Mouse (Mus musculus): ENCODE measurements around the gene Tln2. TPM values are rescaled to one million over a fixed set of nuclear protein-coding genes. Genes with fewer than 3 reads are reported as not detected.

The Tln2 gene
- polyA plus RNA-seq, 1 experiment from 2014 or later, result 19.0 TPM

DNA sequence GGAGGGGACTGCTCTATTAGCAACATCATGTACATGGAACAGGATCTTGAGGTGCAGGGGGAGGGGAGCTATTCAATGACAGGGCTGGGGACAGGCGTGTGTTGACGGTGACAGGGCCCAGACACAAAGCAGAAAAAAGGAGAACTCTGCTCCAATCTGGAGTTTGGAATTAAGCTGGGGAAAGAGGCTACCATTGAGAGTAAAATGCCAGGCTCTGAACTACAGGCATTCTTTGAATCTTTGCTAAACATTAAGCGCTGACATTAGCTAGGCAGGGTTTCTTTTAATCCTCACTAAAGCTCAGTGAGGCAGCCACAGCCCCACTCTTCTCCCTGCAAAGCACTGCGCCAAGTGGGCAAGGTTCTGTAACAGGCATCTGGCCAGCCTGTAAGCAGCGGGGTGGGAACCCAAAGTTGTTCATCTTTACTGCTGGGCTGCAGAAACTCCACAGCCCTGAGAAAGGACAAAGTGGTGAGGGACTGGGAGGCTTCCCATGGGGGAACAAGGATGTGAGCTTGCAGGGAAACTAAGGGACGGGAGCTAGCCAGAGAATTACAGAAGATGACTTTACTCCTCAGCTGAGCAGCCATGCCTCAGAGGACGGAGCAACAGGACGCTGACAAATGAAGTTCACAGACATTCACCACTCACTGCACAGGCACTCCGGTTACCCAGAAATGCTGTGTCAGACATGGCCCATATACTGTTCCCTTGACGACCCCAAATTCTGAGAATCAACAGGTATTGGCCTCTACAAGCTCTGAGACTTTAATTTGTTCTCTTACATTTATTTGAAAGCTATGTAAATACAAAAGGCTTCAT is 124.0 kb downstream of the Tln2 start:
- Histone ChIP-seq H3K36me3 (no peaks in the 10 kb centered on the region), H3K27me3 (replicated peaks) (no peaks in the 10 kb centered on the region), H3K9ac (peak overlapping the region; percentile 18; the same call in 1 of the 2 replicates), H3K9me3 (no peaks in the 10 kb centered on the region), H3K4me1 (peaks cover 8% of the 10 kb centered on the region; the same call in 1 of the 2 replicates), H3K4me2 (replicated peaks) (no peak overlapping the region), H3K4me3 (no peak overlapping the region), H3K27ac (no peak overlapping the region)
- 56% methylated on average over 10 of the region's 10 CpGs for WGBS
- ATAC-seq (ENCODE audit: low FRiP score, low read depth), result no peak

DNA sequence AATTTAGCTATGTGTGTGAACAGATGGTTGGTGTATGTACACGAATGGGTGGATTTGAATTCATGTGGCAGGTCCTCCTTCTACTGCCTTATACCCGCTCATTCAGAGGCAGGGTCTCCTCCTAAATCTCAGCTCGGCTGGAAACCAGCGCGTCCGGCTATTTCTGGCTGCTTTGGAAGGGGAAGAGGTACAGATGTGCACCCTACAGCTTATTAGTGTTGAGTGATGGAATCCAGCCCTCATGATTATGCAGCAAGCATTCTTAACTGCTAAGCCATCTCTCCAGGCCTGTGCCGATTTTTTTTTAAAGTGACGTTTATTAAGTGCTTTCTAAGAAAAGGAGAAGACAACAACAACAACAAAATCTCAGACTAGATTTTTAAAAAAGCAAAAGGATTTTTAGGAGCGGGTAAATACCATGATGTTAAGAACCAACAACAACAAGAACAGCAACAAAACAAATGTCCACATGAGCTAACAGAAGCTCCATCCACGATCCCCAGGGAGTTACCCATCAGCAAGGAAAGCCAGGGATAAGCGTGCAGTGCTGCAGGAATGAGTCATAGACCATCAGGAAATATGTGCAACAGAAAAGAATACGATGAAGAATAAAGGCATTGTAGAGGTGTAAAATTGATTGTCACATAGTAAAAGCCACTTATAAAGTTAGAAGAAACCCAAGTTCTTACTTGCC is 130.2 kb downstream of the Tln2 start:
- ATAC-seq (ENCODE audit: low FRiP score, low read depth), result no peak
- Histone ChIP-seq H3K4me1 (0 out of 2 replicates have a peak, but pooled peaks cover 6% of the 10 kb centered on the region), H3K9ac (no peak overlapping the region), H3K27ac (no peak overlapping the region), H3K4me2 (replicated peaks) (no peak overlapping the region), H3K9me3 (no peaks in the 10 kb centered on the region), H3K36me3 (no peaks in the 10 kb centered on the region), H3K27me3 (replicated peaks) (no peaks in the 10 kb centered on the region), H3K4me3 (no peak overlapping the region)
- 78% methylated on average over 12 of the region's 12 CpGs for WGBS

DNA sequence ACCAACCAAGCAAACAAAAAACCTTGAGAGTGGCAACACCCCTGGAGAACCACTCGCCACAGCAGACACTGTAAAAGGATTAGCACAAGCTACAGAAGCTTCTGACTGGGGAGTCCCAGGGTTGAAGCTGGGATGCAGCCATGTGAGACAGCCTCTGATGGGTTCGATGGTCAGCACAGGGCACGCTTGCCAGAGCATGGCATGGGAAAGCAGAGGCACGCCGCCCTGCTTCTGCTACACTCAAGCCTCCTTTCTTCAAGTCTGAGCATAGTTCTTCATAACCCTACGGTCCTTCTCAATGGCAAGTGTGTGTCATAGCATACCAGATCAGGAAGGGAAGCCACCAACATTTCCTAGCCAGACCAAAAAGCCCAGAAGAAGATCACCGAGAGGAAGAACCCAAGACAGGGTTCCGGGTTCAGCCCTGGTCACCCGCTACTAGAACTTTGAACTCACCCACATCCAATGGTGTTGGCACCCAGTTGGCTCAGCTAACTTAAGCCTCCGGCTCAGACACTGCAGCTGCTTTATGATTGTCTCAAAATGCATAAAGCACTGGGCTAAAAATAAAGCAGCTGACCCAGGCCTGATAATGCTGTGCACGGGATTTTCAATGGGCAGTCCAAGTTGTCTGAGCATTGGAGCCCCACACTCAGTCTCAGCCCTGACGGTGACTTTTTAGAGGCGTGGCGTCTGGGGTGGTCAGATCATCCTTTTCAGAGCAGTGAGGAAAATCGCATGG is 131.0 kb downstream of the Tln2 start:
- Histone ChIP-seq H3K27me3 (replicated peaks) (no peaks in the 10 kb centered on the region), H3K9ac (no peak overlapping the region), H3K4me1 (0 out of 2 replicates have a peak, but pooled peaks cover 6% of the 10 kb centered on the region), H3K27ac (no peak overlapping the region), H3K4me2 (replicated peaks) (no peak overlapping the region), H3K9me3 (no peaks in the 10 kb centered on the region), H3K36me3 (no peaks in the 10 kb centered on the region), H3K4me3 (no peak overlapping the region)
- no peak for ATAC-seq (ENCODE audit: low FRiP score, low read depth)
- 90% methylated on average over 15 of the region's 15 CpGs for WGBS

DNA sequence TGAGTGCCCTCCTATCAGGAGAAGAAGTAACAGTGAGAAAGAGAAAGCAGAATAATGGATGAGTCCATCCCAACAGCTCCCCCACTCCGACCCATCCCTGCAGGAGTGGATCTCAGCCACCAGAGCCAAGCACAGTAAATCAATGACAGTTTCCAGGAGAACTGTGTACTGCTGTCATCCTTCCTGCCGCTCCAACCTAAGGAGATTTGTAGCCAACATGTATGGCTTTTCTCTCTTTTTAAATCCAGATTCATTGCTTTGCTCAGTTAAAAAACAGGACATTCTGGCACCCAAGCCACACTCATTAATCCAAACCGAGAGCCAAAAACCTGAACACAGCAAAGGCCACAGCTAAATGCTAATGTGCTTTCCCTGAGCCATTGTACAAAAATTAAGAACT is 133.2 kb downstream of the Tln2 start:
- no peaks in the 10 kb centered on the region for H3K27me3 ChIP-seq (replicated peaks)
- no peak overlapping the region for H3K27ac ChIP-seq
- 43% methylated on average over 3 of the region's 3 CpGs for WGBS
- H3K9ac ChIP-seq, result no peak overlapping the region
- ATAC-seq (ENCODE audit: low FRiP score, low read depth), result no peak
- H3K4me3 ChIP-seq, result no peak overlapping the region
- no peaks in the 10 kb centered on the region for H3K36me3 ChIP-seq
- 0 out of 2 replicates have a peak, but pooled peaks cover 6% of the 10 kb centered on the region for H3K4me1 ChIP-seq
- no peak overlapping the region for H3K4me2 ChIP-seq (replicated peaks)
- no peaks in the 10 kb centered on the region for H3K9me3 ChIP-seq

DNA sequence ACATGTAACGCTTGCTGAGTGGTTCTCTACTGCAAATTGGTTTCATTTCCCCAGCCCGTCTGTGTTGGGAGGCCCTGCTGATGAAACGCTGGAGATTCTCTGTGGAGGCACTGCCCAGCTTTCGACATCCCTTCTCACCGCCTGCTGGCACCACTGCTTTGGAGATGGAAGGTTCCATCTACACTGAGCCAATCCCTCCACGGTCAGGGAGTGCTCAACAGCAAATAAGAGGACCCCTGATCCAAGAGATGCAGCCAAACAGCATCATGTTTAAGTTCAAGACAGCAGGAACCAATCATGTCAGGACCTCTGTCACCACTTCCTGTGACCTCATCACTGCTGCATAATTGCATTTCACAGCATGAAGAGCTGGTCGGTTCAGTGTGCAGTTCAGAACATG is 135.4 kb downstream of the Tln2 start:
- H3K4me2 ChIP-seq (replicated peaks), result no peak overlapping the region
- 77% methylated on average over 7 of the region's 7 CpGs for WGBS

DNA sequence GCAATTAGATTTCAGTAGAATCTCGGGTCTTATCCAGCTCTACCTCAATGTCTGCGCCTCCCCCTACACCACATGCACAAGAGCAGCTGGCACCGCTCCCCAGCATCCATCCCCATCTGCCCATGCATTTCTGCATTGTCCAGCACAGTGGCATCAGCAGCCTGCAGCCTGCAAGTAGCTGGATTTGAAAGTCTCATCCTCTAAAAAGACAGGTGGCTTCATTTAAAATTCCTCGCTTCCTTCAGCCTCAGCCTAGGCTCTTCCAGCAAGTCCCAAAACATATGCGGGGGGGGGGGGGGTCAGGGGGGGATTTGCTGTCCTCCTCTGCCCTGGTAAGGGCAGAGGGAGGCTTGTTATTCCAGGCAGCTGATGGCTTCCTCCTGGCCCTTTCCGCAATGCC is 141.4 kb downstream of the Tln2 start:
- ATAC-seq (ENCODE audit: low FRiP score, low read depth), result no peak
- H3K27ac ChIP-seq, result no peak overlapping the region
- H3K4me2 ChIP-seq (replicated peaks), result no peak overlapping the region
- H3K4me3 ChIP-seq, result no peak overlapping the region
- no peaks in the 10 kb centered on the region for H3K27me3 ChIP-seq (replicated peaks)
- 62% methylated on average over 6 of the region's 6 CpGs for WGBS
- H3K4me1 ChIP-seq, result peaks cover 4% of the 10 kb centered on the region; the same call in 1 of the 2 replicates
- no peaks in the 10 kb centered on the region for H3K9me3 ChIP-seq
- H3K36me3 ChIP-seq, result no peaks in the 10 kb centered on the region
- no peak overlapping the region for H3K9ac ChIP-seq

More for the DNA sequence above, 135.4 kb downstream of the Tln2 start:
- Histone ChIP-seq H3K36me3 (no peaks in the 10 kb centered on the region), H3K9ac (no peak overlapping the region), H3K27me3 (replicated peaks) (no peaks in the 10 kb centered on the region), H3K27ac (no peak overlapping the region), H3K4me1 (0 out of 2 replicates have a peak, but pooled peaks cover 6% of the 10 kb centered on the region), H3K4me3 (no peak overlapping the region), H3K9me3 (no peaks in the 10 kb centered on the region)
- no peak for ATAC-seq (ENCODE audit: low FRiP score, low read depth)

DNA sequence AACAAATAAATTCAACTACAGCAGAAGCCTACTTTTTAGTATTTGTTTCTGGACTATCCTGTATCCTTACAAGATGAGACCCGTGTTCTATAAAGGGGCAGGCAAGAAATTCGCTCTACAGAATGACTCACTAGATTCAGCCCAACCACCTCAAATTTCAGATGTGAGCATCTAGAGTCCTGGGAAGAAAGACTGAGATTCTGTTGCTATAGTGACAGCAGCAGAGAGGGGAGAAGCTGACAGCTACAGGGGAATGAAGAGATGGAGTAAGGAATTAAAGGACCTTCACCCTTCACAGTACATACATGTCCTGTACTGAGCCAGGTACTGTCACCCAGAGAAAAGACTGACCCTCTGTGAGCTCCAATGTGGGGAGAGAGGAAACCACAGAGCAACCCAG is 148.8 kb downstream of the Tln2 start:
- Histone ChIP-seq H3K9ac (no peak overlapping the region), H3K4me2 (replicated peaks) (no peak overlapping the region), H3K27ac (no peak overlapping the region), H3K4me1 (no peaks in the 10 kb centered on the region), H3K36me3 (no peaks in the 10 kb centered on the region), H3K4me3 (no peak overlapping the region), H3K9me3 (no peaks in the 10 kb centered on the region), H3K27me3 (replicated peaks) (no peaks in the 10 kb centered on the region)
- ATAC-seq (ENCODE audit: low FRiP score, low read depth), result no peak
- 92% methylated on average over 2 of the region's 2 CpGs for WGBS

DNA sequence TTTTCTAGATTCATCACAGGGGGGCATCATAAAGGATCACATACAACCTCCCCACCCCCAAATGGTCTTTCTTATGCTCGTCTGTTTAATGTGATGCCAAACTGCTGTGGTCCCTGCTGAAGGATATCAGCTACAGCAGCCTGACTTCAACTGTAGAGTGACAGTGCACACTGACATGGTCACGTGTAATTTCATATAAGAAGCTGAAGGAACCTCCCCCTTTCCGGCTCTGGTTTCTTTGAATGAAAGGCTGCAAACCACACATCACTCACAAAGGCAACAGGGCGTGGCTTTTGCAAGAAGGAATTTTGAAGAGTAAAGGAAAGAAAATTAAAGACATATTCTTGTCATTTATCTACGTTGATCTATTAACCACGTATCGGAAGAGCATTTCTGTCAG is 154.8 kb downstream of the Tln2 start:
- Histone ChIP-seq H3K36me3 (no peaks in the 10 kb centered on the region), H3K27me3 (replicated peaks) (no peaks in the 10 kb centered on the region), H3K4me1 (no peaks in the 10 kb centered on the region), H3K9ac (no peak overlapping the region), H3K4me2 (replicated peaks) (no peak overlapping the region), H3K9me3 (no peaks in the 10 kb centered on the region), H3K27ac (no peak overlapping the region), H3K4me3 (no peak overlapping the region)
- WGBS, result 88% methylated on average over 7 of the region's 7 CpGs
- no peak for ATAC-seq (ENCODE audit: low FRiP score, low read depth)

DNA sequence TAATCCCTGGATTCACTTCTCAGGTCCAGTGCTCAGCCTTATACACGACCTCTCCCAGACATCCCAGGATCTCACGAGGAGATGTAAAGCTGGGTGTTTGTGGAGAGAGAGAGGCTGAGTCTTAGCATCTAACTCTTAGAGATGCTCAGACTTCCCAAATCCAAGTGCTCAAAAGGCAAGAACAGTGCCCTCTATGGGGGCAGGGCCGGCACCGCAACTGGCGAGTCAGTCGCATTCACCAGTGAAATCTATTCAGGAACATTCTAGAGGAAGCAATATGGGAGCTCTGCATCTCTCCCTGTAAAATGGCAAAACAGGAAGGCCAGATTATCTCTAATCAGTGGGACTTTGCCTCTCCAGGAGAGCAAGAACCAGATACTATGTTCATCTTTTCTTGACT is 159.9 kb downstream of the Tln2 start:
- WGBS, result 87% methylated on average over 6 of the region's 6 CpGs
- no peak overlapping the region for H3K27ac ChIP-seq
- H3K9ac ChIP-seq, result no peak overlapping the region
- no peak overlapping the region for H3K4me2 ChIP-seq (replicated peaks)
- H3K27me3 ChIP-seq (replicated peaks), result no peaks in the 10 kb centered on the region
- no peak for ATAC-seq (ENCODE audit: low FRiP score, low read depth)
- no peaks in the 10 kb centered on the region for H3K36me3 ChIP-seq
- no peaks in the 10 kb centered on the region for H3K4me1 ChIP-seq
- H3K4me3 ChIP-seq, result no peak overlapping the region
- no peaks in the 10 kb centered on the region for H3K9me3 ChIP-seq

DNA sequence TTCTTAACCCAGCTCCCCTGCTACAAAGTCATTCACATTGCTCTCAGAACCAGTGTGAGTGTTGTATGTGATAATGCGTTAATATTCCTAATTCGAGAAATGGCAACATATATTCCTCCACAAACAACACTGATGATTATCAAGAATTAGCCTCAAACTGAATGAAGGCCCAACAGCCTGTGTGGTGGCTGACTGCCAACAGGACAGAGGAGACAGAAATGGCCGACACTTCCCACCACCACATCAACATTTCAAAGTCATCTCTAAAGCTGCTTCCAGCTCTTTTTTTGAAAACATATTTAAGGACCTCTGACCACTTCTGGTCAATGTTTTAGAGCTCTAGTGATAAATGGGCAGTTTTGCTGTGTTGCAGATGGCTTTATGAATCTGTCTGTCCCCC is 161.7 kb downstream of the Tln2 start:
- no peak for ATAC-seq (ENCODE audit: low FRiP score, low read depth)
- no peak overlapping the region for H3K4me3 ChIP-seq
- no peak overlapping the region for H3K9ac ChIP-seq
- no peaks in the 10 kb centered on the region for H3K36me3 ChIP-seq
- H3K9me3 ChIP-seq, result no peaks in the 10 kb centered on the region
- H3K27me3 ChIP-seq (replicated peaks), result no peaks in the 10 kb centered on the region
- H3K27ac ChIP-seq, result no peak overlapping the region
- H3K4me1 ChIP-seq, result no peaks in the 10 kb centered on the region
- 94% methylated on average over 3 of the region's 3 CpGs for WGBS
- no peak overlapping the region for H3K4me2 ChIP-seq (replicated peaks)

DNA sequence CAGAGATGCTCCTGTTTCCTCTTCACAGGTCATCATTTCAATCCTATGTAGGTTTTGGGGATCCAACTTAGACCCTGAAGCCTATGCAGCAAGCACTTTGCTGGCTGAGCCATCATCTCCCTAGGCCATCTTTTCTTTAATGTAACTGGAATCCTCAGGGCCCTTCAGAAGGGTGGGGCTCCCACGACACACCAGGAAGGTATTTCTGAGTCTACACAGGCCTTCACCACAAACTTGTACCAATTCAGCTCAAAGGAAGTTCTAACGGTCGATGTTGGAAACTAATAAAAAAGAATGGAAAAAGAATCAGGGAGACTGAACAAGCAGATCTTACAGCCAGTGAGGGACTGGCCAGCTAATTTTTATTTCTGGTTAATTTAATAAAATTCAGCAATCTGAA is 163.1 kb downstream of the Tln2 start:
- WGBS, result 89% methylated on average over 3 of the region's 3 CpGs
- no peak for ATAC-seq (ENCODE audit: low FRiP score, low read depth)
- H3K9ac ChIP-seq, result no peak overlapping the region
- no peak overlapping the region for H3K4me3 ChIP-seq
- H3K4me2 ChIP-seq (replicated peaks), result no peak overlapping the region
- H3K4me1 ChIP-seq, result no peaks in the 10 kb centered on the region
- H3K36me3 ChIP-seq, result no peaks in the 10 kb centered on the region
- no peak overlapping the region for H3K27ac ChIP-seq
- H3K9me3 ChIP-seq, result no peaks in the 10 kb centered on the region
- H3K27me3 ChIP-seq (replicated peaks), result no peaks in the 10 kb centered on the region

DNA sequence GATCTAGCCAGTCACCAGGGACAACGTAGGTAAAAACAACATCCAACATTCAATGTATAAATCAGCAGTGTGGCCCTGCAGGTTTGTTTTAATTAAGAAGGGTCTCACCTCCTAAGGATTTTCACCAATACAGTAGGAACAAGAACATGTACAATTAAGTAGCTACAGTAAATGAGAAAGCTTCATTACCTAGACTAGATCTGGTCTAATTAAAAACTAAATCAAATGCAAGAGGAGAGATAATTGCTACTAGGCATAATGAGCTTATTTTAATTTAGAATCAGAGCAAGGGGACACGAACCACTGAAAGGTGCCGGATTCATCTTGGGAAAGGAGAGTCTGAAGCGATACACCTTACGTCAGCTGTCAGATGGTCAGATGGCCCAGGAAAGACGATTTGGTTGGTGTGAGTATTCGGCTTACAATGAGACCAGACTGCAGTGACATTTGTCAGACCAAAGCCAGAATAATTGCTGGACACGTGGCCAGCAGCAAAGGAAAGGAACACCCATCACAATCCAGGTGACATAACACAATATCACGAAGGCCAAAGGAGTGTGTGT is 175.4 kb downstream of the Tln2 start:
- no peak overlapping the region for H3K27ac ChIP-seq
- no peak overlapping the region for H3K4me3 ChIP-seq
- H3K4me1 ChIP-seq, result 0 out of 2 replicates have a peak, but pooled peaks cover 4% of the 10 kb centered on the region
- no peak for ATAC-seq (ENCODE audit: low FRiP score, low read depth)
- no peaks in the 10 kb centered on the region for H3K27me3 ChIP-seq (replicated peaks)
- H3K4me2 ChIP-seq (replicated peaks), result no peak overlapping the region
- H3K9me3 ChIP-seq, result no peaks in the 10 kb centered on the region
- 85% methylated on average over 9 of the region's 9 CpGs for WGBS
- no peaks in the 10 kb centered on the region for H3K36me3 ChIP-seq
- H3K9ac ChIP-seq, result no peak overlapping the region
